Mouse (Mus musculus) embryonic facial prominence, embryonic 13.5 days (tissue): ENCODE measurements around the gene Wt1. TPM values are rescaled to one million over a fixed set of nuclear protein-coding genes. Genes with fewer than 3 reads are reported as not detected.

Experiments
- ATAC-seq: fragments of 200-750 bp; cut with Nextera tagmentation; 2 replicates; pipeline ENCODE4 v1.8.0; 2017; ENCODE audit warnings: low read depth; ENCODE audit not compliant: insufficient number of reproducible peaks, insufficient read depth, low FRiP score, low TSS enrichment
- H3K27ac ChIP-seq: fragments of 300-500 bp; sonication (generic); 2 replicates; pipeline ENCODE4 v1.5.1; 2015; ENCODE audit warnings: moderate library complexity, mild to moderate bottlenecking, inconsistent platforms
- H3K27me3 ChIP-seq: fragments of 300-500 bp; sonication (generic); 2 replicates; pipeline ENCODE4 v1.6.1; 2015; ENCODE audit warnings: mild to moderate bottlenecking, inconsistent platforms
- H3K36me3 ChIP-seq: fragments of 300-500 bp; sonication (generic); 2 replicates; pipeline ENCODE4 v1.6.1; 2015; ENCODE audit warnings: mild to moderate bottlenecking, inconsistent platforms
- H3K4me1 ChIP-seq: fragments of 300-500 bp; sonication (generic); 2 replicates; pipeline ENCODE4 v1.6.1; 2015; ENCODE audit warnings: inconsistent platforms
- H3K4me2 ChIP-seq: fragments of 300-500 bp; sonication (generic); 2 replicates; pipeline ENCODE4 v1.6.1; 2015; ENCODE audit warnings: moderate library complexity, mild to moderate bottlenecking, inconsistent platforms
- H3K4me3 ChIP-seq: fragments of 300-500 bp; sonication (generic); 2 replicates; pipeline ENCODE4 v1.5.1; 2015; ENCODE audit warnings: mild to moderate bottlenecking, inconsistent platforms
- H3K9ac ChIP-seq: fragments of 300-500 bp; sonication (generic); 2 replicates; pipeline ENCODE4 v1.6.1; 2015; ENCODE audit warnings: mild to moderate bottlenecking, inconsistent platforms
- H3K9me3 ChIP-seq: fragments of 300-500 bp; sonication (generic); 2 replicates; pipeline ENCODE4 v1.6.1; 2016; ENCODE audit warnings: inconsistent platforms
- WGBS: fragments of 180-500 bp; shearing (Covaris S2); methylation state at CpG from one replicate; pipeline ENCODE4 v1.1.7; 2015; ENCODE audit warnings: mixed read lengths; 5-methylcytosine and 5-hydroxymethylcytosine counted together
- polyA plus RNA-seq: library from polyadenylated mRNA; unstranded; fragments of >200 nt; fragmentation: Nextera tagmentation; extraction: Ambion mirVana; gene quantifications from 2 replicates; pipeline ENCODE4 v1.2.1, GENCODE M21; 2015

Gene Wt1
- polyA plus RNA-seq, 1 experiment from 2014 or later, result 0.24 TPM

DNA sequence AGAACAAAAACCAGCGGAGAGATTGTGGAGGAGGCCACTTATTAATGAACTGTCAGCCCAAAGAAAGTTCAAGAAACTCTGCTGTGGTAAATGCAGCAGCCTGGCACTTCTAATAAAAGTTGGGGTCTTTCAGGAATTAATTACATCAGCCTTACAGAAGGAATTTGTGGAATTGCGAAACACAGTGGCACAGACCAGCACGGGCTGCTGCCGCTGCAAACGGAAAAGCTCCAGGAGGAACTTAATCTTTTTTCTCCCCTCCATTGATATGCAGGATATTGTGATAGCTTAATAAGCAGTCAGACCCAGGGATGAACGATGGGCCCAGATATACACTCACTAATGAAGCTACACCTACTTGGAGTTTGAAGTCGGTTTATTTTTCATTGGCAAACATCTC is 15.0 kb downstream of the Wt1 start:
- H3K4me2 ChIP-seq, result no peak overlapping the region
- peaks cover 57% of the 10 kb centered on the region for H3K27me3 ChIP-seq
- WGBS, result 50% methylated on average over 7 of the region's 7 CpGs
- no peaks in the 10 kb centered on the region for H3K36me3 ChIP-seq
- no peak overlapping the region for H3K9ac ChIP-seq
- H3K27ac ChIP-seq, result no peak overlapping the region
- H3K9me3 ChIP-seq, result no peaks in the 10 kb centered on the region
- no peaks in the 10 kb centered on the region for H3K4me1 ChIP-seq
- no peak for ATAC-seq
- H3K4me3 ChIP-seq, result no peak overlapping the region

DNA sequence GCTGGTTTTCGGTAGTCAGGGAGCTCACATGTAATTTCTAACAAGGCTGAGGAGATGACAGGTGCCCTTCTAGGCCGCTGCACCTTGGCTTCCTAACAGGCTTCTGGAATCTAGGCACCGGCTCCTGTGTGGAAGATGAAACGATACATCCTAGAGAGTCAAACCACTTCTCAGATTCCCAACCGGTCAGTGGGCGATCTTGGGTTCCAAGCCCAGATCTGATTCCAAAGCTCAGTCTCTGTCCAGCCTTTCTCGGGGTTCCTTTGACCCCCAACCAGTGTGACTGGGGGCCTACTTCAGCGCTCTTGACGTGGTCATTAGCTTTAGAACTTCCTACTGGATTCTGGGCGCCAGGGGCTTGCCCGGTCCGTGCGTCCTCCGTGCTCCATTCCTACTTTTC is 17.4 kb downstream of the Wt1 start:
- H3K36me3 ChIP-seq, result no peaks in the 10 kb centered on the region
- no peak overlapping the region for H3K9ac ChIP-seq
- no peak overlapping the region for H3K4me2 ChIP-seq
- H3K27ac ChIP-seq, result no peak overlapping the region
- 88% methylated on average over 14 of the region's 14 CpGs for WGBS
- H3K9me3 ChIP-seq, result no peaks in the 10 kb centered on the region
- H3K4me3 ChIP-seq, result no peak overlapping the region
- no peak for ATAC-seq
- H3K27me3 ChIP-seq, result peaks cover 33% of the 10 kb centered on the region
- no peaks in the 10 kb centered on the region for H3K4me1 ChIP-seq

DNA sequence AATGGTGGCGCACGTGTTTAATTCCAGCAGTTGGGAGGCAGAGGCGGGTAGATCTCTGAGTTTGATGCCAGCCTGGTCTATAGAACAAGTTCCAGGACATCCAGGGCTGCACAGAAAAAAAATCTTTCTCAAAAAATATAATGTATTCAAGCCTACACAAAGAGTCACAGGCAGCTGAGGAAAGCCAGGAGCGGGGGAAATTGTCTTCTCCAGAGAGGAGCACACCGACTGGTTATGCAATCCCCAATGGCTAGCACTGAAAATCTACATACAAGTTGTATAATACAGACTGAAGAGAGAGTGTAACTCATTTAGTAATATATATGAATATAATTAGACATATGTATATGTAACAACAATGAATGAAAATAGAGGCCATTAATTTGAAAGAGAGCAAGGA is 25.2 kb downstream of the Wt1 start:
- Histone ChIP-seq H3K4me2 (no peak overlapping the region), H3K36me3 (no peaks in the 10 kb centered on the region), H3K9ac (no peak overlapping the region), H3K4me3 (no peak overlapping the region), H3K27ac (no peak overlapping the region), H3K4me1 (no peaks in the 10 kb centered on the region), H3K9me3 (no peaks in the 10 kb centered on the region), H3K27me3 (no peaks in the 10 kb centered on the region)
- no peak for ATAC-seq
- WGBS, result 87% methylated on average over 5 of the region's 5 CpGs

DNA sequence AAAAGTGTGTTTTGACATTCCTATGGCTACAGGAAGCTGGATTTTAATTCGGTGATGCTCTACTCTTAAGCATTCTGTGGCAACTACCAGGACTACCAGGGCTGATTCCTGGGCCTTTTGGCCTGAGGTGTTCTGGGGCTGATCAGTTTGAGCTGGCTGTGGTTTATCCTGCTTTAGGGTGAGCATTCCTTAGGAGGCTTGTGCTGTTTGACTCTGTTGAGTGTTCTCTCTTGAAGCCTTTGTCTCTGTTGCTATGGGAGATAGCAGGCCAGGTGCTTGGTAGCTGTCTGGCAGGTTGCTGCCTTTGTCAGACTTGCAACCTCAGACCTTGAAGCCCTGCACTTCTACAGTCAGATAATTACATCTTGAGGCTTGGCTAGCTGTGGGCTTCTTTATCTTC is 26.7 kb downstream of the Wt1 start:
- no peaks in the 10 kb centered on the region for H3K9me3 ChIP-seq
- no peak overlapping the region for H3K9ac ChIP-seq
- H3K27me3 ChIP-seq, result no peaks in the 10 kb centered on the region
- H3K4me3 ChIP-seq, result no peak overlapping the region
- ATAC-seq, result no peak
- H3K4me2 ChIP-seq, result no peak overlapping the region
- no peak overlapping the region for H3K27ac ChIP-seq
- WGBS, result 62% methylated on average over 1 of the region's 1 CpGs
- H3K36me3 ChIP-seq, result no peaks in the 10 kb centered on the region
- no peaks in the 10 kb centered on the region for H3K4me1 ChIP-seq

DNA sequence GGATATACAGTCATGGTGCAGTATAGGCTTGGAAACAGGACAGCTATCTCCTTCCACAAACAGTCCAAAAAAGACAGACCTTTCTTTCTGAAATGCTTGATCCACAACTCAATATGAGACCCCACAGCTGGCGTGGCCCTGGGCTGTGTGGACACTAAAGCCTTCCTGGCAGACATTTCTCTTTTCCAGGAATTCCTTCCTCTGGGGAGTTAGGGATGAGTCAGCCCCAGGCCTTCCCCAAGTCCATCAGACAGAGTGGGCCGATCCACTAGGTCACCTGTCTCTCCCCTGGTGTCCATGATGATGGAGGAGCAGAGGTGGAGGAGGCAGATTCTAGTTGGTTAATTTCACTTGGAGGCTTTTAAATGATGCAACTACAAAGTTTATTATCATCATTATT is 34.6 kb downstream of the Wt1 start:
- Histone ChIP-seq H3K27me3 (no peaks in the 10 kb centered on the region), H3K9me3 (no peaks in the 10 kb centered on the region), H3K27ac (no peak overlapping the region), H3K4me1 (no peaks in the 10 kb centered on the region), H3K36me3 (no peaks in the 10 kb centered on the region), H3K9ac (no peak overlapping the region), H3K4me2 (no peak overlapping the region), H3K4me3 (no peak overlapping the region)
- no peak for ATAC-seq
- WGBS, result 64% methylated on average over 2 of the region's 2 CpGs

DNA sequence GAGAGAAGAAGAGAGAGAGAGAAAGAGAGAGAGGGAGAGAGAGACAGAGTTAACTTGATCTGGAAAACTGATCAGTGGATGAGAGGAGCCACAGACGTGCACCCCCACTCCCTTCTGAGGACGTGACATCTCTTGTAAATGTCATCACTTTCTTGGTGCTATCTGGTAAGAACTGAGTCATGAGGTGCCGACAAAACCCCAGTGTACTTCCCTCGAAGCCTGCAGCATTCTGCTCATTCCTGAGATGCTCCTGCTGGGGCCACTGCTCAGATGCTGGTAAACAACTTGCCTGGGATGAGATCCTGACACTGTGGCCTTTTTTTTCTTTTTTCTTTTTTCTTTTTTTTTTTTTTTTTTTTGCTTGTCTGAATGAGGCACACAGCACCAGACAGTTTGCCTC is 36.4 kb downstream of the Wt1 start:
- H3K36me3 ChIP-seq, result no peaks in the 10 kb centered on the region
- H3K9ac ChIP-seq, result no peak overlapping the region
- 18% methylated on average over 4 of the region's 4 CpGs for WGBS
- no peak overlapping the region for H3K27ac ChIP-seq
- no peaks in the 10 kb centered on the region for H3K9me3 ChIP-seq
- H3K27me3 ChIP-seq, result no peaks in the 10 kb centered on the region
- no peak overlapping the region for H3K4me3 ChIP-seq
- H3K4me2 ChIP-seq, result no peak overlapping the region
- ATAC-seq, result no peak
- no peaks in the 10 kb centered on the region for H3K4me1 ChIP-seq

DNA sequence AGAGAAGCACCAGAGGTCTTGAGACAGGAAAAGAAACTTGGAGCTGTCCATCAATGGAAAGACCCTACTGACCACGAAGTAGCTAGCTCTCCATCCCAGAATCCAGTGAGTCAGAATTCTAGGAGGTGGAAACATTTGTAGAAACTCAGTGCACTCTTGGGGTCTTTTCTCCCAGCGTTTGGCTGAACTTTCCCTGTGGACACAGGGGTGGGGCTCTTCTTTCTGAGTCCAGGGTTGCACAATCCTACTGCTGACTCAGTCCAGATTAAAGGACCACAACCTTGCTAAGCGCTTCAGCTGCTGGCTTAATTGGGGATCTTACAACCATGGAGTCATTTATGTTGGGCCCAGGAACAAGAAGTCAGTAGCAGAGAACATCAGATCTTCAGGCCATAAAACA is 41.8 kb downstream of the Wt1 start:
- 86% methylated on average over 3 of the region's 3 CpGs for WGBS
- no peak overlapping the region for H3K27ac ChIP-seq
- no peak overlapping the region for H3K4me3 ChIP-seq
- H3K36me3 ChIP-seq, result no peaks in the 10 kb centered on the region
- no peaks in the 10 kb centered on the region for H3K9me3 ChIP-seq
- no peak overlapping the region for H3K9ac ChIP-seq
- no peak for ATAC-seq
- H3K27me3 ChIP-seq, result no peaks in the 10 kb centered on the region
- no peak overlapping the region for H3K4me2 ChIP-seq
- H3K4me1 ChIP-seq, result no peaks in the 10 kb centered on the region

DNA sequence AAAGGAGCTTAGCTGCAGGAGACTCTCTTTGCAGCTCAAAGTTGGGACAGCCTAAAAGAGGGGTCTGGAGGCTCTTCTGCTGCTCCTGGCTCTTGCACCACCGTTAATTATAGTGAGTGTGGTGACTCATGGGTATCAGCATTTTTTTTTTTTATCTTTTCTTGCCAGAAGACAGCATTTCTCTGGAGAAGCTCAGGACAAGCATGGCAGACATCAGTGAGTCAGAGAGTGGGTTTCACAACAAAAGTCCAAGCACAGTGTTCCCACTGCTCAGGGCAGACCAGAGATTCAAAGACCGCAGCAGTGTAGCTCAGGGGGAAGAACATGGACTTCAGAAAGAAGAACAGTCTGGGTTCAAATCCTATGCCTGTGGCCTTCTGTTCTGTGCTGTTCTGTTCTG is 47.9 kb downstream of the Wt1 start:
- H3K9me3 ChIP-seq, result no peaks in the 10 kb centered on the region
- 78% methylated on average over 2 of the region's 2 CpGs for WGBS
- ATAC-seq, result no peak

DNA sequence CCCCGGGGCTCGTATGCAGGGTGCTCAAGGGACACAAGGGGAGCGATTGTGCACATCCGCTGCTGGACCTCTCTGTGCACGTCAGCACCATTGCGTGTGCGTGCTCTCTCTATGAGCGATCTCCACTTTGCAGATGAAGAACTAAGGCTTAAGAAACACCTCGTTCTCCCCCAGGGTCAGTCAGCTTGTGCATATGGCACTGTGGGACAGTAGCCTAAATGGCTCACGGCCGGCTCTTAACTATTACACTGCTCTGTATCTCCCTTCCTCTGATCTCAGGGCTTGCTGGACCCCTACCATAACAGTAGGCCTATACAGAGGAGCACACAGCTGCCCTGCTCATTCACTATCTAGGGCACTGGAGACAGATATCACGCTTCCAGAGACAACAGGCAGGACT is 52.5 kb downstream of the Wt1 start:
- H3K36me3 ChIP-seq, result no peaks in the 10 kb centered on the region
- H3K27me3 ChIP-seq, result no peaks in the 10 kb centered on the region; the same call in 1 of the 2 replicates
- no peak overlapping the region for H3K9ac ChIP-seq
- 88% methylated on average over 12 of the region's 12 CpGs for WGBS
- no peak overlapping the region for H3K27ac ChIP-seq
- no peak for ATAC-seq
- H3K4me3 ChIP-seq, result no peak overlapping the region
- H3K4me2 ChIP-seq, result no peak overlapping the region
- no peaks in the 10 kb centered on the region for H3K4me1 ChIP-seq
- H3K9me3 ChIP-seq, result no peaks in the 10 kb centered on the region

More for the DNA sequence above, 47.9 kb downstream of the Wt1 start:
- Histone ChIP-seq H3K36me3 (no peaks in the 10 kb centered on the region), H3K4me1 (no peaks in the 10 kb centered on the region), H3K27ac (no peak overlapping the region), H3K4me2 (no peak overlapping the region), H3K9ac (no peak overlapping the region), H3K4me3 (no peak overlapping the region), H3K27me3 (no peaks in the 10 kb centered on the region; the same call in 1 of the 2 replicates)

DNA sequence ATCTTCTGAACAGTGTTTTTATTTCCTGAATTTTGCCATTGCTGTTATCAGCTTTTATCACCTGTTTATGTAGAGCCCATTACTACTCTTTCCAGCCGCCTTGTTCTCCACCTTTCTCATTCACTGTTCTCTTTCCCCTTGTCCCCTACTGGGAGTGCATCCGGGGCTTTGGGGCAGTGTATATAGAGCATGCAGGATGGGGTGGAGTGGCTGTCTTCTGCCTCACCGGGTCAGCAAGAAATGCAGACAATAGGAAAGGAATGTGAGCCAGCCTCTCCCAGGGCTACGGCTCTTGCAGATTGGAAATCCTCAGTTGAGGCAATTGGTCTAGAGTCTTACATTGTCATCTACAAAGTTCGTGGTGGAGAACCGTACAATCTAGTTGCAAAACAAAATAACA is 56.2 kb downstream of the Wt1 start:
- Histone ChIP-seq H3K4me1 (no peaks in the 10 kb centered on the region), H3K36me3 (no peaks in the 10 kb centered on the region), H3K4me2 (no peak overlapping the region), H3K27me3 (no peaks in the 10 kb centered on the region), H3K4me3 (no peak overlapping the region), H3K27ac (no peak overlapping the region), H3K9me3 (no peaks in the 10 kb centered on the region), H3K9ac (no peak overlapping the region)
- no peak for ATAC-seq
- WGBS, result 40% methylated on average over 6 of the region's 6 CpGs

DNA sequence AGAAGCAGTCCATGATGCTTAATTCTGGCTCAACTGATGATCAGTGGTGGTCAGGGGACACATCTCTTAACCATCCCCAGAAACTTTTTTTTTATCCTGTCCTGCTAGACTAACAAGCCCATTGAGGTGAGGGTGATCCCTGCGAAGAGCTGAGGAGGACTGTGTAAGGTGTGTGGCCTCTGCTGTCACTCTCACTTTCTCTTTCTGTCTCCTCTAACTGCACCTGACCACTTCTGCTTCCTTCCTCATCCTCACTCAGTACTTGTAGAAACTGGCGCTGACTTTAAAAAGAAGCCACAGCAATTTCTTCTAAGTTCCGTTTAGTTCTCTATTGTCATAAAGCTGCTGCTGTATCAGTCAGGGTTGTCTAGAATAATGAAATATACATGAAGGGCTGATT is 58.8 kb downstream of the Wt1 start:
- Histone ChIP-seq H3K27ac (no peak overlapping the region), H3K9me3 (no peaks in the 10 kb centered on the region), H3K4me1 (no peaks in the 10 kb centered on the region), H3K4me2 (no peak overlapping the region), H3K9ac (no peak overlapping the region), H3K4me3 (no peak overlapping the region), H3K27me3 (no peaks in the 10 kb centered on the region), H3K36me3 (no peaks in the 10 kb centered on the region)
- 86% methylated on average over 3 of the region's 3 CpGs for WGBS
- ATAC-seq, result no peak

DNA sequence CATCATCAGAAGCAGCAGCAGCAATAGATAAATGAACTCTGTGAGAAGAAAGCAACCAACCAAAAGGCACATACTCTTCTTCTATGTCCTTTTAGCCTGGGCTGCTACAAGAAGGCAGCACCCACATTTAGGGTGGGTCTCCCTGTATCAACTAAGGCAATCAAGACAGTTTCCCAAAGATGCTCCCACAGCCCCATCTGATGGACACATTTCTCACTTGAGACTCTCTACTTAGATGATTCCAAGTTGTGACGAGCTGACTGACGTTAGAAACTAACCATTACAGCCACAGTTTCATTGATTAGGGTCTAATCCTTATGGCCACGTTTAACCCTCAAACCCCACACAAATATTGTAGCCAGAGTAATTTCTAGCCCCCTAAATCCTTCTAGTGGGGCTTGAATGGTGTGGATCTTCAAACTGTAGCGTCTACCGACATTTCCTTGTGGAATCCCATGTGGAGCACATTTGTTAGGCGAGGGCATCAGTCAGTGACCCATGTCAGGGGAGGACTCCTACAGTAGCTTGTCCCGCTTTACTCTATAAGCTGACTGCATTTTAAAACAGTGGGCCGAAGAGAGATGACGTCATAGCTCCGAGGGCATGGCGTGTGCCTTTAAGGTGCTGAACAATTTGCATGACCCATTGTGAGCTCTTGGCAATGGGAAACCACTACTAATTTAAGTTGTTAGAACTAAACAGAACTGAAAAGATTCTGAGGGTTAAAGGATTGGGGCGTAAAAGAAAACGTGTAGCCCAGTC is 59.6 kb downstream of the Wt1 start:
- Histone ChIP-seq H3K4me1 (no peaks in the 10 kb centered on the region), H3K27ac (no peak overlapping the region), H3K9me3 (no peaks in the 10 kb centered on the region), H3K36me3 (no peaks in the 10 kb centered on the region), H3K4me2 (no peak overlapping the region), H3K9ac (no peak overlapping the region), H3K27me3 (no peaks in the 10 kb centered on the region), H3K4me3 (no peak overlapping the region)
- no peak for ATAC-seq
- 78% methylated on average over 13 of the region's 13 CpGs for WGBS
